Mouse (Mus musculus) forebrain, embryonic 14.5 days (tissue): ENCODE data around the gene Mrpl42. TPM values are rescaled to one million over a fixed set of nuclear protein-coding genes. Genes with fewer than 3 reads are reported as not detected.

Source experiments
- ATAC-seq: fragments of 200-750 bp; cut with Nextera tagmentation; 2 replicates; pipeline ENCODE4 v1.8.0; 2017; ENCODE audit warnings: mild to moderate bottlenecking, moderate library complexity
- DNase-seq: peaks from one replicate; pipeline ENCODE4 v3.0.0-alpha.2; 2015; ENCODE audit warnings: low spot score
- H3K27ac ChIP-seq: fragments of 300-500 bp; sonication (generic); 2 replicates; pipeline ENCODE4 v1.5.1; 2014; ENCODE audit warnings: low read depth, mild to moderate bottlenecking, control low read depth, low read length, moderate library complexity
- H3K27me3 ChIP-seq: fragments of 300-500 bp; sonication (generic); replicated peaks from 2 replicates; pipeline ENCODE4 v1.6.1; 2014; ENCODE audit warnings: low read length, control low read depth, mixed read lengths; ENCODE audit not compliant: control insufficient read depth, insufficient read depth
- H3K36me3 ChIP-seq: fragments of 300-500 bp; sonication (generic); 2 replicates; pipeline ENCODE4 v1.6.1; 2014; ENCODE audit warnings: low read length, control low read depth; ENCODE audit not compliant: control insufficient read depth, insufficient read depth
- H3K4me1 ChIP-seq: fragments of 300-500 bp; sonication (generic); 2 replicates; pipeline ENCODE4 v1.6.1; 2014; ENCODE audit warnings: antibody characterized with exemption, low read length, control low read depth; ENCODE audit not compliant: control insufficient read depth, insufficient read depth
- H3K4me2 ChIP-seq: fragments of 300-500 bp; sonication (generic); 2 replicates; pipeline ENCODE4 v1.6.1; 2014; ENCODE audit warnings: mild to moderate bottlenecking, control low read depth, low read length
- H3K4me3 ChIP-seq: fragments of 300-500 bp; sonication (generic); 2 replicates; pipeline ENCODE4 v1.5.1; 2014; ENCODE audit warnings: low read depth, low read length, control low read depth
- H3K9ac ChIP-seq: fragments of 300-500 bp; sonication (generic); 2 replicates; pipeline ENCODE4 v1.6.1; 2014; ENCODE audit warnings: mild to moderate bottlenecking, low read length, control low read depth, moderate library complexity
- H3K9me3 ChIP-seq: fragments of 300-500 bp; sonication (generic); replicated peaks from 2 replicates; pipeline ENCODE4 v1.6.1; 2016; ENCODE audit warnings: low read length, control low read depth, mixed read lengths; ENCODE audit not compliant: control insufficient read depth
- WGBS: fragments of 180-500 bp; shearing (Covaris S2); extraction: QIAGEN DNeasy Blood & Tissue Kit; methylation state at CpG from one replicate; pipeline ENCODE4 v1.1.7; 2014; 5-methylcytosine and 5-hydroxymethylcytosine counted together
- polyA plus RNA-seq: library from polyadenylated mRNA; unstranded; fragments of >200 nt; fragmentation: Nextera tagmentation; extraction: Ambion mirVana; gene quantifications from 2 replicates; pipeline ENCODE4 v1.2.1, GENCODE M21; 2014

Mrpl42 gene
- polyA plus RNA-seq, 1 experiment from 2014 or later = 324 TPM

DNA sequence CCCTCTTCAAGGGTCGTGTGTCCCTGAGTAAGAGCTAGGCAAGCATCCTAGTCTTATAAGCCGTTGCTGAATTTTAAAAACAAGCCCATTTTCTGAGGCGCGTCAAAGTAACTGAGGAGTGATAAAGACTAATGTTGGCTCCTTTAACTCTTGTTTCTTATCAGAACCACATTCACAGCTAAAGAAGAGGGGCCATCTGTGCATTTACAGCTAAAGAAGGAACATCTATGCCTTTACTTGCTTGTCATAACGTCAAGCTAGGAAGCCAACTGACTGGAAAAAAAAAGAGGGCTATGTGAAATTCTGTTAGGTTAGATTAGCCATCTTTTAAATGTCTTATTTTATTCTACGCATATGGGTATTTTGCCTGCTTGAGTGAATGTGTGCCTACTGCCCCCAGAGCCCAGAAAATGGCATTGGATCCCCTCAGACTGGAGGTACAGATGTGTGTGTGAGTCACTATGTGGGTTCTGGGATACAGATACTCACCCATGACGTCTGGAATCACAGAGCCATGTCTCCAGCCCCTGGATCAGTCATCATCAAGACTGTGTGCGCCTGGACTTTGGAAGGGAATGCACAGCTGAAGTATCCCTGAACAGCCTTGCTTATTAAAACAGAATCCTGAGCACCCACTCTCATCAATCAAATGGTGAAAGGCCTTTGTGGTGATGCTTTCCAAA lies 44.2 kb downstream of the Mrpl42 start:
- H3K9ac ChIP-seq = no peak overlapping the region
- peak; percentile 45 for DNase-seq
- no peaks in the 10 kb centered on the region for H3K9me3 ChIP-seq
- H3K27ac ChIP-seq = 0 out of 2 replicates have a peak overlapping the region, but pooled peaks have one; percentile 4
- H3K27me3 ChIP-seq = no peaks in the 10 kb centered on the region
- WGBS = 87% methylated on average over 8 of the region's 8 CpGs
- no peak overlapping the region for H3K4me2 ChIP-seq
- no peaks in the 10 kb centered on the region for H3K36me3 ChIP-seq
- ATAC-seq = no peak
- H3K4me3 ChIP-seq = no peak overlapping the region
- no peaks in the 10 kb centered on the region for H3K4me1 ChIP-seq

DNA sequence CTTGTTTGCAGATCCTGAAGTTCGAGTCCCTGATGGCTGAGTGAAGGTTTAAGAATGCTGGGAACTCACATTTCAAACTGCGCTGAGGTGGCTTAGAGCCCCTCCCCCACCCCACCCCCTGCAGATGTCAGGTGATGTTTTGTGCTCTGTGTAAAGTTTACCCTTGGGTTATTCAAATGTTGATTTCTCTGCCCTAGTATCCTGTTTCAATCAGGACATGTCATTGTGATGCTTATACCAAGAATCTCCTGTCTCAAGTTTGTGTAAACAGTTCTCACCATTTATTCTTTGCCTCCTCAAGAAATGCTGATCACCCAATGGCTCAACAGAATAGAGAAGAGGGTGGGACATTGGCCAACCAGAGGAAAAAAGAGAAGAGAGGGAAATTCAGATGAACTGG lies 45.6 kb downstream of the Mrpl42 start:
- Histone ChIP-seq H3K4me3 (no peak overlapping the region), H3K9me3 (no peaks in the 10 kb centered on the region), H3K9ac (no peak overlapping the region), H3K4me1 (no peaks in the 10 kb centered on the region), H3K27me3 (no peaks in the 10 kb centered on the region), H3K4me2 (no peak overlapping the region), H3K27ac (no peak overlapping the region), H3K36me3 (no peaks in the 10 kb centered on the region)
- DNase-seq (no peak), ATAC-seq (no peak)
- 74% methylated on average over 2 of the region's 2 CpGs for WGBS

DNA sequence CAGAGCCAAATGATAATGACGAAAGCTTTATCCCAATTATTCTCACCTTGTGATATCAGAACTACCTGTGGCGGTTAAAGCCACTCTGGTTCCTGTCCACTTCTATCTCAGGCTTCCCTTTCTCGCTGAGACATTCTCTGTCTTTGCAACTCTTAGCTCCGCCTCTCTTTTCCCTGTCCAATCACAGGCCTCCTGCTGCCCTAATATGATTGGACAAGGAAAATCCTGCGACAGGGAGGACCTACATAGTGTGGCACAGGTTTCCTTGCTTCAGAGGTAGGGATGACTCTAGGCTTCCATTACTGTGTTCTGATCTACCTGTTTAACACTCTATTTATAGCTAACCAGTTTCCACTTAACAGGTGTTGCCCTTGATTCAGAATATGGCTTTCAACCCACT lies 48.5 kb downstream of the Mrpl42 start:
- H3K4me2 ChIP-seq = no peak overlapping the region
- DNase-seq (no peak), ATAC-seq (no peak)
- H3K27ac ChIP-seq = no peak overlapping the region
- H3K27me3 ChIP-seq = no peaks in the 10 kb centered on the region
- H3K9ac ChIP-seq = no peak overlapping the region
- H3K36me3 ChIP-seq = no peaks in the 10 kb centered on the region
- H3K4me3 ChIP-seq = no peak overlapping the region
- H3K4me1 ChIP-seq = no peaks in the 10 kb centered on the region
- WGBS = 84% methylated on average over 5 of the region's 5 CpGs
- H3K9me3 ChIP-seq = no peaks in the 10 kb centered on the region

DNA sequence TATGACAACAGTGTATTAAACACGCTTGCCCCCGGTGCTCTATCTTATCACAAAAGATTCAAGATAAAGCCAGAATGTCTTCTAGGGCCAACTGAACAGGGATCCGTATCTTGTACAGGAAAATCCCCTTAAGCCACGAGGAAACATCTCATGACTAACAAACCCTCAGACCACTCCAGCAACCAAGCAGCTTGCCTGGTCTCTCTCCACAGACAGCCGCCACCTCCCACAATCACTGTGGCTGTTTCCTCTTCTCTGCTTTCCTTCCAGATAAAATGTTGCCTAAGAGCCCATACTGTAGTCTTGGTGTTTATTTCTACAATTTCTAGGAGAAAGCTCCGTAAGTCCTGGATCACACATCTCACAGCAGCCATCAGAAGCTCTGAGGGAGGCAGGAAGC lies 52.7 kb downstream of the Mrpl42 start:
- DNase-seq (no peak), ATAC-seq (no peak)
- Histone ChIP-seq H3K4me1 (no peaks in the 10 kb centered on the region), H3K36me3 (no peaks in the 10 kb centered on the region), H3K27me3 (no peaks in the 10 kb centered on the region), H3K9me3 (no peaks in the 10 kb centered on the region), H3K27ac (no peak overlapping the region), H3K4me2 (no peak overlapping the region), H3K4me3 (no peak overlapping the region), H3K9ac (no peak overlapping the region)
- 94% methylated on average over 6 of the region's 6 CpGs for WGBS

DNA sequence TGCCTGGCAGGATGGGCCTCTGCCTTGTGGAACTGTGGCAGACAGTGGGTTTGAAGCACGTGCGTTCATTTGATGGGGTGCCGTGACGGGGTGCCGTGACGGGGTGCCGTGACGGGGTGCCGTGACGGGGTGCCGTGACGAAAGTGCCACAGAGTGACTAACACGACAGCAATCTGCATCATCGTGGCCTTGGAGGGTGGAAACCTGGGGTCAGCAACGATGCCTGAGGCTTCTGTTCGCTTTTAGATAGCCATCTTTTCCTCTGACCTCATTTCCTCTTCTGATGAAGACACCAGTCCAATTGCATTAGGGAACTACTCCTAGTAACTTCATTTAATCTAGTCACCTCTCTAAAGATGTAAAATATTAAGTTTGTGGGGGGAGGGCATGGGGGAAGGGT lies 53.8 kb downstream of the Mrpl42 start:
- H3K4me3 ChIP-seq = no peak overlapping the region
- H3K9me3 ChIP-seq = no peaks in the 10 kb centered on the region
- no peak overlapping the region for H3K9ac ChIP-seq
- DNase-seq (no peak), ATAC-seq (no peak)
- no peaks in the 10 kb centered on the region for H3K4me1 ChIP-seq
- no peaks in the 10 kb centered on the region for H3K27me3 ChIP-seq
- 94% methylated on average over 16 of the region's 16 CpGs for WGBS
- no peaks in the 10 kb centered on the region for H3K36me3 ChIP-seq
- no peak overlapping the region for H3K4me2 ChIP-seq
- no peak overlapping the region for H3K27ac ChIP-seq

DNA sequence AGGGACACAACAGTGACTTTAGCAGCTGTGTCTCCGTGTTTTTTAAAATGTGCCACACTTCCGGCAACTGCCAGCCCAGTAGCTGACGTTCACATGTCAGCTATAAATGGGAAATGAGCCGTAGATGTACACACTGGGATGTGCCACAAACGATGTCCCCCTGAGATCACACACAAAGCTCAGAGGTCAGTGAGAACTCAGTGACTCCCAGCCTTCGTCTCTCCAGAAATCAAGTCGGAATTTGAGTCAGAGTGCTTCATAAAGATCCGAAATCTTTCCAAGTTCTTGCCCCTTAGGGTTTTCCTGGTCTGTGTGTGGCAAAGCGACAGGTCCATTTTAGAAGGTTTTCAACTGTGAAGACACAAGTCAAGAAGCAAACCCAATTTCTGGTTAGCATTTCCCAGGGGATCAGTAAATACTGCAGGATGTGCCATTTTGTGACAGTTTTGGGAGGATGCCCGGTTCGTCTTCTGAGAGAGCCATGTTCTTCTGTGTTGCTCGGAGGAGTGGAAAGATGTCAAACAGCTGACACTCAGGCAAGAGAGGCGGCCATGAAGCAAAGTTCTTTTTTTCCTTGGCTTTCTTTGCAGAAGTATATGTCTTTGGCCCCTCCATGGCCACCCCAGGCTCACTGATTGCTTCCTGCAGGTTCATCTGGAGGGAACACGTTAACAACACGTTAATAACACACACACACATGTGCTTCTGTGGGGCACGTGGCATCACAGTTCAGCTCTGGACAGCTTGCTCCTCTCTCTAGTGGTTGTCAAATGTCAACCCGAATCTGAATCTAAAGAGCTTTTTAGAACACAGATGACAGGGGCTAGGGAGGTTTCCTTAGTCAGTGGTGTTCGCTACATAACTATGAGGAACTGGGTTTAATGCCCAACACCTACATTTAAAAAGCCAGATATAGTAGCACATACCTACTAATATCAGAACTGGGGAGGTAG lies 56.4 kb downstream of the Mrpl42 start:
- 85% methylated on average over 18 of the region's 18 CpGs for WGBS
- H3K27me3 ChIP-seq = no peaks in the 10 kb centered on the region
- H3K36me3 ChIP-seq = no peaks in the 10 kb centered on the region
- DNase-seq = no peak
- H3K4me3 ChIP-seq = no peak overlapping the region
- no peak overlapping the region for H3K4me2 ChIP-seq
- H3K9ac ChIP-seq = no peak overlapping the region
- ATAC-seq = no peak
- no peaks in the 10 kb centered on the region for H3K4me1 ChIP-seq
- H3K9me3 ChIP-seq = no peaks in the 10 kb centered on the region
- H3K27ac ChIP-seq = no peak overlapping the region

DNA sequence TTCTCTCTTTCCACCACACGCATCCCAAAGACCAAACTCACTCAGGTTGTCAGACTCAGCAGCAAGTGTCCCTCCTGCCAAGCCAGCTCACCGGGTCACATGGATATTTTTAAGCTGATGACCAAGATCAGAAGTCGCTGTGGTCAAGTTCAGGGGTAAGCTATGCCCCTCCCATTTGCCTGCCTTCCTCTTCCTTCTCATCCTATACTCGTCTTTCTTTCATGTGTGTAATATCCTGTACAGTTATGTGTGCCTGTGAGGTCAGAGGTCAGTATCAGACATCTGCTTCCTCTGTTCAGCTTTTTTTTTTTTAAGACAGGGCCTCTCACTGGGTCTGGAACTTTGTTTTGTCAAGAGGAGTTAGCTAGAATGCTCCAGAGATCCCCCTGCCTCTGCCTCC lies 59.4 kb downstream of the Mrpl42 start:
- Histone ChIP-seq H3K4me2 (no peak overlapping the region), H3K27me3 (no peaks in the 10 kb centered on the region), H3K4me1 (no peaks in the 10 kb centered on the region), H3K4me3 (no peak overlapping the region), H3K9me3 (no peaks in the 10 kb centered on the region), H3K9ac (no peak overlapping the region), H3K27ac (no peak overlapping the region), H3K36me3 (no peaks in the 10 kb centered on the region)
- DNase-seq = no peak
- ATAC-seq = no peak
- 91% methylated on average over 4 of the region's 4 CpGs for WGBS

DNA sequence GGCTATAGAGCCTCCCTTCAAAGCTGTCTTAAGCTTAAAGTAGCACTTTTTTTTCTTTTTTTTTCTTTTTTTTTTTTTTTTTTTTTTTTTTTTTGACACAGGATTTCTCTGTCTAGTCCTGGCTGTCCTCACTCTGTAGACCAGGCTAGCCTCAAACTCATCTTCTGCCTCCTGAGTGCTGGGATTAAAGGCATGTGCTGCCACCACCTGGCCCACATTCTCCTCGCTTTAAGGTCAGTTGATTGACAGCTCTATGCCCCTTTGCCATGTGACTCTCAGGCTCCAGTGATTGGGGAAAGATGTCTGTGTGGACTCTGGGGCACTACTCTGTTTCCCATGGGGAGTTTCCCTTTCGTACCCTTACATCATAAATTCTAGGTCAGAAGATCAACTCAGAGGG lies 61.2 kb downstream of the Mrpl42 start:
- Histone ChIP-seq H3K4me1 (no peaks in the 10 kb centered on the region), H3K9me3 (no peaks in the 10 kb centered on the region), H3K4me2 (no peak overlapping the region), H3K27ac (no peak overlapping the region), H3K9ac (no peak overlapping the region), H3K27me3 (no peaks in the 10 kb centered on the region), H3K4me3 (no peak overlapping the region), H3K36me3 (no peaks in the 10 kb centered on the region)
- WGBS = 58% methylated on average over 2 of the region's 2 CpGs
- no peak for ATAC-seq
- DNase-seq = no peak
